Mouse (Mus musculus) retina, postnatal 1 day (tissue): ENCODE results near the gene Dnajb1.

Source experiments
- DNase-seq: peaks from one replicate; pipeline ENCODE4 v3.0.0-alpha.2; 2012

Gene Dnajb1

GRCm38 (mm10) chr8:83613695-83614094 lies 5.7 kb downstream of the Dnajb1 start:
- no peak for DNase-seq

- no peak for DNase-seq
Measured at GRCm38 (mm10) chr8:83616625-83617024, 8.6 kb downstream of the Dnajb1 start.

- no peak for DNase-seq
Measured at GRCm38 (mm10) chr8:83617111-83617510, 9.1 kb downstream of the Dnajb1 start.

GRCm38 (mm10) chr8:83618566-83618965 lies 10.6 kb downstream of the Dnajb1 start:
- no peak for DNase-seq

GRCm38 (mm10) chr8:83619568-83620285 lies 11.7 kb downstream of the Dnajb1 start:
- DNase-seq = no peak

GRCm38 (mm10) chr8:83621691-83622388 lies 13.8 kb downstream of the Dnajb1 start:
- DNase-seq = peak; percentile 17

GRCm38 (mm10) chr8:83622389-83622989 lies 14.5 kb downstream of the Dnajb1 start:
- peak; percentile 91 for DNase-seq

GRCm38 (mm10) chr8:83623549-83623948 lies 15.6 kb downstream of the Dnajb1 start:
- DNase-seq = no peak

- peak; percentile 54 for DNase-seq
Measured at GRCm38 (mm10) chr8:83624739-83625138, 16.7 kb downstream of the Dnajb1 start.

- DNase-seq = no peak
Measured at GRCm38 (mm10) chr8:83625676-83626299, 17.8 kb downstream of the Dnajb1 start.

GRCm38 (mm10) chr8:83632083-83632707 lies 24.2 kb downstream of the Dnajb1 start:
- DNase-seq = no peak

- DNase-seq = no peak
Measured at GRCm38 (mm10) chr8:83638856-83639255, 30.9 kb downstream of the Dnajb1 start.

- DNase-seq = no peak
Measured at GRCm38 (mm10) chr8:83639649-83640048, 31.7 kb downstream of the Dnajb1 start.

GRCm38 (mm10) chr8:83647511-83647910 lies 39.5 kb downstream of the Dnajb1 start:
- no peak for DNase-seq

GRCm38 (mm10) chr8:83648031-83648430 lies 40.0 kb downstream of the Dnajb1 start:
- no peak for DNase-seq

GRCm38 (mm10) chr8:83649699-83650098 lies 41.7 kb downstream of the Dnajb1 start:
- no peak for DNase-seq

- peak; percentile 100 for DNase-seq
Measured at GRCm38 (mm10) chr8:83652030-83652743, 44.2 kb downstream of the Dnajb1 start, which contains the start of gene Gipc1. TSS of gene Gipc1 (plus strand) at chr8:83652677.

- peak; percentile 29 for DNase-seq
Measured at GRCm38 (mm10) chr8:83652744-83653661, 45.0 kb downstream of the Dnajb1 start.

- DNase-seq = no peak
Measured at GRCm38 (mm10) chr8:83653662-83654017, 45.6 kb downstream of the Dnajb1 start.

- DNase-seq = no peak
Measured at GRCm38 (mm10) chr8:83654725-83655124, 46.7 kb downstream of the Dnajb1 start.

GRCm38 (mm10) chr8:83656043-83656442 lies 48.0 kb downstream of the Dnajb1 start:
- no peak for DNase-seq
